9 mouse cellular contexts compared by ENCODE assay signal in the genomic region with DNA sequence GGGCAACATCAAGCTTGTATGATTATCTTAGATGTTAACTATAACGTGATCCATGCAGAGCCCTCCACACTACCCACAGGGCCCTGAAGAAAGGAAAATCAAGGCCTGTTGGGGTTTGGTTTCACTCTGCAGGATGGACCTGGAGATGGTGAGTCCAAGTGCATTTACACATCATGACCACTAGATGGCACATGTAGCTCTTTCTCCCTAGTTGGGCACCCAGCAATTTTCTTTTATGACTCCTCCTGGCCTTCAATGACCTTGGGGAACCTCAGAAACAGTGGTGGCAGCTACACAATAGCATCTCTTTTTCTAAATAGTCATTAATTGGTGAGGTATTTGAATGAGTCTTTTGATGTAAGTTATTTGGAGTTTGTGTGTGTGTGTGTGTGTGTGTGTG.
DNase-seq lines count a peak whose midpoint lies in the region; TF ChIP-seq lines count a peak whose summit lies in the region.
"Had no signal": no experiment of that assay in that cellular context is flagged by ENCODE, and none has a peak within 500 bp of the region (broad histone marks: within the 10 kb centered on the region; RNA-seq: fewer than 3 reads in every experiment).

No protein-coding gene starts in this region.

- no peak for DNase-seq in left cerebral cortex, adult 2 months (ENCODE audit: extremely low spot score in 1 of 2, low spot score in 2 of 2)
- no peak for DNase-seq in left cerebral cortex, adult 9 months (ENCODE audit: low spot score in 2 of 2)
- peak; percentile 67 for DNase-seq in ES-CJ7 (ENCODE audit: low read depth, low spot score)
- peak; percentile 44 for DNase-seq in brain, adult 2 months (ENCODE audit: low read depth, low spot score)
- peak; percentile 4 for DNase-seq in large intestine, adult 2 months (ENCODE audit: low read depth, low spot score)
- no peak for DNase-seq in urinary bladder, postnatal 4 days (ENCODE audit: low spot score in 2 of 2)
- no peak for DNase-seq in gastrocnemius, postnatal 14 days

- WGBS in large intestine, adult 2 months: 98% methylated on average over 1 of the region's 1 CpGs

- no peak overlapping the region for H3K4me3 ChIP-seq in left cerebral cortex, adult 2 months
- H3K4me3 ChIP-seq: heart, embryonic 13.5 days; myocyte had no signal

- peak; percentile 68 for TF ChIP-seq CTCF in left cerebral cortex, adult 2 months (IDR thresholded peaks at IDR 0.05)

- no peak overlapping the region for H3K27ac ChIP-seq in left cerebral cortex, adult 2 months
- H3K27ac ChIP-seq: heart, embryonic 13.5 days had no signal

- intact Hi-C loops in left cerebral cortex, adult 2 months (cut with DNase I): no loop called here
- intact Hi-C loops in gastrocnemius, postnatal 14 days (cut with DNase I; ENCODE audit: low total_unique reads): no loop called here

Comparison
In these comparisons a context has a peak if more than half of its experiments do, and no peak if none do; other contexts are left out.
1. DNase-seq: peak in ES-CJ7 (single experiment), brain, adult 2 months (single experiment) and large intestine, adult 2 months (single experiment); none in left cerebral cortex, adult 2 months (0 of 2), left cerebral cortex, adult 9 months (0 of 2), urinary bladder, postnatal 4 days (0 of 2) and gastrocnemius, postnatal 14 days (single experiment).